Mouse (Mus musculus) regulatory T cell (primary cell): ENCODE results near the gene Apol6.

Experiments used
- in situ Hi-C: fragments of 300-600 bp; cut with MboI, MseI; formaldehyde crosslinking; loops from one replicate; pipeline ENCODE4 v1.15.1; 2025; ENCODE audit warnings: high pct_unique_total_duplicates

The Apol6 gene

DNA sequence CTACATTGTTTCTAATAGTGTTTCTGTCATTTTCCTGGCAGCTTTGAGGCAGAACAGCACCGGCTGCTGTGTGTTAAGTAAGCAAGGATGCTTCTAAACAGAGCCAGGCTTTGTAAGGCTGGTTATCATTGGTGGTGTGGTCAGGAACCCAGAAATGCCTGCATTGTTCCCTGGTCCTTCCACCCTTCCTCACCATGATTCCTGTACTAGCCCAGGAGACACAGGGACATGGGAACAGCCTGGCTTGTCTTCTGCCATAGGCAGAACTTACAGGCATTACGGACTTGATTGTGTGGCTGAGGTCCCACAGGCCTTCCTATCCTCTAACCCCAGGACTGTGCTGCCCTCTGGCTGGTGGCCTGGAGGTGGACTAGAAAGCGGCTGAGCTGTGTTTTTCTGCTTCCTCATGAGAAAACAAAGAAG, 23.9 kb downstream of the Apol6 start:
- in situ Hi-C loops, result no loop called here

- in situ Hi-C loops, result no loop called here
Measured at GRCm38 (mm10) chr15:77069019-77069418, 24.5 kb downstream of the Apol6 start.

DNA sequence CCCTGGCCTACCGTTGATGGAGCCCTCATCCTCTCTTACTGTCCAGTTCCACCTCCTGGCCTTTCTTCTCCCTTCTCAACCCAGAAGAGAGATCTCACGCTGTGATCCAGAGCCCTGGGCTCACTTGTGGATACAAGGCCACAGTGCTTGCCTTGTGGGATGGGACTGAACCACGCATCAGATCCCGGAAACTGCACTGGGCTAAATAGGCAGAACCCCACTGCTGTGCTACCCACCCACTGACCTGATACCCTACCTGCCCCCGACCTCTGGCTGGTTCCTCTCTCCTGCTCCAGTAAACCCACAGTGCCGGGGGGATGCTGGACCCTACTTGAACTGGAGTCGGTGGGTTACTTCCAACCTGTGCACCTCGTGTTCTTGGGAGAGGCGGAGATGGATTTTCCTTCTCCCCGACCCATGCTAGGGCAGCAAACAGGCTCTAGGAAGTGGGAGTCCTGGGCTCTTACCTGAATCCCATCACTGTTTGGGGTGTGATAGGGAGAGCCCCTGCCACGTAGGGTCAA, 26.3 kb downstream of the Apol6 start:
- in situ Hi-C loops, result no loop called here

GRCm38 (mm10) chr15:77071501-77071900, 27.0 kb downstream of the Apol6 start:
- in situ Hi-C loops, result no loop called here

- in situ Hi-C loops, result no loop called here
Measured at GRCm38 (mm10) chr15:77072556-77073163, 28.1 kb downstream of the Apol6 start.

- in situ Hi-C loops, result no loop called here
Measured at GRCm38 (mm10) chr15:77076523-77076922, 32.0 kb downstream of the Apol6 start.

GRCm38 (mm10) chr15:77077906-77078305, 33.4 kb downstream of the Apol6 start:
- in situ Hi-C loops, result no loop called here

GRCm38 (mm10) chr15:77078786-77079185, 34.3 kb downstream of the Apol6 start:
- in situ Hi-C loops, result no loop called here

- in situ Hi-C loops, result no loop called here
Measured at GRCm38 (mm10) chr15:77079256-77079822, 34.8 kb downstream of the Apol6 start.

GRCm38 (mm10) chr15:77079890-77080361, 35.4 kb downstream of the Apol6 start:
- in situ Hi-C loops, result no loop called here

DNA sequence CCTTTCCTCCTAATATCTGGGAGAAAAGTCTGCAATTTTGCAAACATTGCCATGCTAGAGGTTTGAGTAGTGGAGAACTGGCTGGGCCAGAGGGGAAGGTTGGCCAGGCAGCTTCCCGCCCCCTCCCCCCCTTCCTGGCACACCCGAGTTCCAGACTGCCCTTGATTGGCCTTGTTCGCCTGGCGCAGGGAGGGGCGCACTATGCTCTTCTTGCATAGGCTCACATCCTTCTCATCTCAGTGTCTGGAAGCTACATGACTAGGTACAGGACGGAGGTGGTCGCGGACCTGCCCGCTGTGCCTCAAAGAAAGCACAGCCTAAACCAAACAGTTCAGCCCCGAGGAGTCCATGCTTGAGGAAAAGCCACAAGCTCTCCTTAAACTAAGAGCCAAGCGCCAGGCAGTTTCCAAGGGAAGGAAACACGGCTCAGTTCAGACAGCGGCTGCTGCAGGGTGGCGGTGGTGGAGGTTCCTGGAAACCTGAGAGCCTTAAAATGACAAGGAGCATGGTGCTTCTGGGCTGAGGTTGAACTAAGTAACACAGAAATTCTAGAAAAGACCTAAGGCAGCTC, 36.2 kb downstream of the Apol6 start:
- in situ Hi-C loops, result no loop called here

DNA sequence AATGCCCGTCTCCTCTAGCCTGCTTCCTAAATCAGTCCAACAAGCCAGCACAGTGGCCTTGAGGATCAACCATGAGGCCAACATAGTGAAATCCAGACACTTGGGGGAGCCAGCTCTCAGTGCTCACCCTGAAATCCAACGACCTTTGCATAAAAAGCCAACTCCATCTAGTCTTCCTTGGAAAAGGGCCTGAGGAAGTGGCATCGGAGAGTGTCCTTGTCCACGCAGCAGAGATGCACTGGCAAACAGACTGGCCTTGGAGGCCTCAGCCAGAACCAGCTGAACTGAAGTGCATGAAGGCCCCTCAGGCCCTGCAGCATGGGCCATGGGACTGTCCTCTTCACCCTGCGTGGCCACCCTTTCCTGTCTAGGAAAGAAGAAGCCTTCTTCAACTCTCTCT, 36.9 kb downstream of the Apol6 start:
- in situ Hi-C loops, result no loop called here

DNA sequence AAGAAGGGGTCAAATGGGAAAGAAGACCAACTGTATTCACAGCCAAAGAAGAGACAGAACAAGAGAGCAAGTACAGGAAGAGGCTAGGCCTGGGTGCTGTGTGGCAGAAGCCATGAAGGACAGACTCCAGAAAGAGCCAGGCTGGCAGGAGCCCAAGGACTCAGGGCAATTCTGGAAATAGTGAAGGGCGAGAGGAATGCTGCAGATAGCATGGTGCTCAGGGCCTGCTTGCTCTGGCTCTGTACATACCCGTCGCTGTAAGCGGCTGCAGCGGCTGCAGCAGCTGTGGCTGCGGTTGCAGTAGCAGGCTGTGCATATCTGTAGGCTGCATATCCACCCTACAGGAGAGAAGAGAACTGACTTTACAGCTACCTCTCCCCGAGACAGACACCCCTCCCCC, 41.3 kb downstream of the Apol6 start:
- in situ Hi-C loops, result no loop called here

- in situ Hi-C loops, result no loop called here
Measured at GRCm38 (mm10) chr15:77086488-77086887, 42.0 kb downstream of the Apol6 start.

- in situ Hi-C loops, result no loop called here
Measured at GRCm38 (mm10) chr15:77089249-77089648, 44.7 kb downstream of the Apol6 start.

- in situ Hi-C loops, result no loop called here
Measured at GRCm38 (mm10) chr15:77090531-77090930, 46.0 kb downstream of the Apol6 start.

DNA sequence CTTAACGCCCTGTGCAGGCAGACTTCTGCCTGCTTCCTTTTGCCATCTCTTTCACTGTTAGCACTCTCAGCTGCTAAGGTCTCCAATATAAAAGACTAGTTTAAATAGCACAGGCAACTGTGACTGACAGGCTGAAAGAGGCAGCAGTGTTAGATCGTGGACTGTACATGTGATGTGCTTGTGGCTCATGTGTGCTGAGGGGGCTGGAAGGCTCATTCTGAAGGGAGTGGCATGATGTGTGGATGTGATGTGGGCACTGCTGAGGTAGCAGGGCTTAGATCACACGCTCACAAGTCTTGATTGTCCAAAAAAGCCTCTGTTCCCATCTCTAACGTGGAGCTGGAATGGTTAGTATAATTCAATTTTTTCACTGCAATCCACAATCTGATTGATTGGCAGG, 46.9 kb downstream of the Apol6 start:
- in situ Hi-C loops, result no loop called here

DNA sequence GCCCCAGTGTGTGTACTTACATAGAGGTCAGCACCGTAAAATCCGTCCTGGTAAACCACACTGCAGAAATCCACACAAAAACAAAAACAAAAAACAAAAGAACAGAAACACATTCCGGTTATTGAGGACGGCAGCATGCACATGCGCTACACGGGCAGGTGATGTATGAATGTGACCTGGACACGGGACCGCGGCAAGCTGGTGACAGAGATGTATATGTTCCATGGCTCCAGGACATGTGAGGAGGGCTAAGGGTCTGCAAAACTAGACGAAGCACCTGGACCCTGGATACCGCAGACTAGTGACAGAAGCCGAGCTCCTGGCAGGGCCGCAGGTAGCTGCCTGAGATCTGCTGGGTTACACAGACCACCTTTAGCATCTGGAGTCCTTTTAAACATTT, 49.9 kb downstream of the Apol6 start:
- in situ Hi-C loops, result no loop called here

DNA sequence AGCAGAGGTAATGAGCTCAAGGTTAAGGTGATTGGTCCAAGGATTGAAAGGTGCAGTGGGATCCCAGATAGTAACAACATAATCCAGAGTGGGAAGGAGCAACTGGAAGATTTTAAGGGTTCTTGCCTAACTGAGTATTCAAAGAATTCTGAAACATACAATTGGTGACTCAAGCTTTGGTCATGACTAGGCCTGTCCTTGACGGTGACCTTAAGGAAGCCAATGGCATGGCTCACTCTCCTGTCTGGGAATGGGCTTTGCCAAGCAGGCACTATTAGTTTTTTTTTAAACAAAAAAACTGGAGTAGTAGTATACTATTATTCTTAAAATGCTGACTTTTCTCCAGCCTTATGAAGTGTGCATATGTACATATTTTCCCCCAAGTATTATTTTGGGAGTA, 50.7 kb downstream of the Apol6 start:
- in situ Hi-C loops, result no loop called here

DNA sequence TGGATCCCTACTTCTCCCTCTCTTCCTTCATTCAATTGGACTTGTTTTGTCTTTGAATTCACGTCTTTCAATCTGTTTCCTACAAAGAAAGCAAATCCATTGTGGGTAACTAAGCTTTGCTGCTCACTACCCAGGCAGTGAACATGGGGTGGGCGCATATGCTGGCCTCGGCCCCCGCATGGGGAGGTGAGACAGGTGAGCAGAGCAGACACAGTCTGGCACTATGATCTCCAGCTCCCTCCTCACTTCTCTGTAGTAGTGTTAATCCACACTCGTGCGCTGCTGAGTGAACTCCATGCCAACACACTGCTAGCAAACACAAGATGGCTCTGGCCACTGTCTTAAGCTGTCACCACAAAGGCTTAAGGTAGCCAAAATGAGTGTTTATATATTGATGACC, 52.8 kb downstream of the Apol6 start:
- in situ Hi-C loops, result no loop called here

DNA sequence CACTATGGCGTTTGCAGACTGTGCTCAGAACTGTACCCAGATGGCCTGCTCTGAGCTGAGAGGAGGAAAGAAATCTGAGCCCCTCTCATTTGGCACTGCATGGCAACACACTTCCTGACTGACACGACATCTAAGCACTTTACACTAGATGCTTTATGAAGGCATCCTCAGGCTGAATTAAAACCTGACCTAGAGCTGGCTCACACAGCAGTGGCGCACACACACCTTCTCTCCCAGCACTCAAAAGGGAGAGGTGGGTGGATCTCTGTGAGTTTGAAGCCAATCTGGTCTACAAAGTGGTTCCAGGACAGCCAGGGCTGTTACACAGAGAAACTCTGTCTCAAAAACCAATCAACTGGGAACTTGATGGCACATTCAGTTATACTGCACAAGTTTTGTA, 55.2 kb downstream of the Apol6 start:
- in situ Hi-C loops, result no loop called here

DNA sequence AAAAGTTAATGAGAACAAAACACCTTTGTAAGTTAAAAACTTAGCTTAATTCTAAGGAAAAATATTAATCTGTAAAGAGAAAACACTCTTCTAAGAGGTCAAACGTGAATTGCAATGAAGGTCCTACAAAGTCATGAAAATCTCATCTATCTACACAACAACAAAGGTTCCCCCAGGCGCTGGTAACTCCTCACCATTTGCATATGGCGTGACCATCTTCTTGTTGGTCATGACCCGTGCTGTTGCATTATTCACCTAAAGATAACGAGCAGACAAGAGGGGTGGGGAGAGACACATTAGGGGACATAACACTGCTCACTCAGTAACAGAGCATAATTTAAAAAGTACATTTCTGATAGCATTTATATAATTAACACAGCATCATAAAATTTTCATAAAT, 58.2 kb downstream of the Apol6 start:
- in situ Hi-C loops, result no loop called here
